Mouse (Mus musculus) spleen, adult 2 months (tissue): ENCODE measurements around the gene Jarid2.

Experiments used
- CTCF ChIP-seq: fragments of 200-500 bp; IDR thresholded peaks from 2 replicates; pipeline ENCODE4 v1.5.1; 2011; ENCODE audit warnings: mild to moderate bottlenecking, inconsistent platforms; ENCODE audit not compliant: insufficient read depth, insufficient read length, insufficient replicate concordance; ENCODE audit errors: extremely low read depth
- POLR2A ChIP-seq: fragments of 200-500 bp; IDR thresholded peaks from 2 replicates; pipeline ENCODE4 v1.6.1; 2011; ENCODE audit warnings: low read depth, low read length, inconsistent platforms

DNA sequence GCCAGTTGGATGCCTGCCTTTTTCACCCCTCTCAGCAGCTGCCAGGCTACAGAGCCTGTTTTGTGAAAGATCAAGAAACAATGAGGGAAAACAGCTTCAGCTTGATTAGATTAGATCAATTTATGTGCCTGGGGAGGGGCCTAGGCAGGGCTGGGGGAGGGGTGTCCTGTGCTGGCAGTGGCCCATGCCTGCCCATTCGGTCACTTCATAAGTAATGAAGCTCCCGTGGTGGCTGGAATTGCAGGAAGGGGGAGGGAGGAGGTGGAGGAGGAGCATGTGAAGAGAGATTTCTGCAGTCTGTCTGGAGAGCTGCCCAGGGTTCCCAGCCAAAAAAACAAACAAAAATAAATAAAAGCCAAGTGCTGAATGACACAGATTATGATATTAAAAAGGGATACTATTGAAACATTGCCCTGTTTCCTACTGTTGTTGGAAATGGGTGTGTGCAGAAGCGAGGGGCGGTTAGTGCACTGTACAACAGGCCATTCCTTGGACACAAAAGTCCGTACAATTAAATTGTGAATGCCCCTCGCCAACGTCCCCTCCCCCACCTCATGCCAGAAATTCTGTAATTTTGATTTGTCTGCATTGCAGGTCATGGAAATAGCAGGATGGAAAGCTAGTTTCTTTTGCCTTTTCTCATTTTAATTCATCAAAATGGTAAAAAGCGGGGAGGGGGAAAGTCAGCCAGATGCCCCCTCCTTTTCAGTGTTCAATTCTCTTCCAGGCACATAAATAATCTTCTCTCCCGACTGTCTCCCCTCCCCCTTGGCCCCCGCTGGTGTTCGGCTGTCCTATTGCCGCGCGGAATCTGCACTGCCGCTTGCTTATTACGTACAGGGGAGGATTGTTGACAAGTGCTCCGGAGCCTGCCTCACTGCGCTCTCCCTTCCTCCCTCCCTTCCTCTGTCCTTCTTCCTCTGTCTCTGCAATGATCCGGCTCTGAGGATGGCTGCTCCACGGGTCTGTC lies 110.9 kb downstream of the Jarid2 start:
- TF ChIP-seq CTCF = no peak
- no peak for TF ChIP-seq POLR2A
